Mouse (Mus musculus): ENCODE data around the gene Far2. TPM values are rescaled to one million over a fixed set of nuclear protein-coding genes. Genes with fewer than 3 reads are reported as not detected.

The Far2 gene
- polyA plus RNA-seq, 1 experiment from 2014 or later = 2.9 TPM

Other genes with a start within 250 kb of the Far2 start
- gene Ergic2, start 165.1 kb downstream of the Far2 start, polyA plus RNA-seq (2016; fragmentation: Nextera tagmentation; extraction: Ambion mirVana) = 205 and 215 TPM in 2 replicates

All from forebrain, embryonic 12.5 days (tissue).